Mouse (Mus musculus): Measurements from ENCODE around the gene Tufm. TPM values are rescaled to one million over a fixed set of nuclear protein-coding genes. Genes with fewer than 3 reads are reported as not detected.

The Tufm gene
- 10 to 100 TPM; 77.6 to 99.8 (median 84.1) TPM for total RNA-seq (2022)

DNA sequence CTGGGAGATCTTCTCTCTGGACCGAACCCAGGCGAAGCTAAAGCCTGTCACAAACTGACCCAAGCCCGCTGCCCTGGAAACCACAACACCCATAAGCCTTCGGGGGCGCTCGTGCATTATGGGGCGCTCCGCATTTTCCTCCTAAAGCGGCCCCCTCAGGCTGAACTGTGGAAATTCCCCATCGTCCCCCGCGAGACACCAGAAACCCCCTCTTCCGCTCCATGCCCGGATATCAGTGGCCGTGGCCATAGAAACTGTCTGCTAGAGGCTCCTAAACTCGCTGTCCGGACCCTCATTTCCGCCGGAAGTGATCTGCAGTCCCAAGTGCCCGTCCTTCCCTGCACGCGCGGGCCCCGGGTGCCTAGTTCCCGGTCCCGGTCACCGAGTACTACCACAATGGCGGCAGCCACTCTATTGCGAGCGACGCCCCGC is at the start of gene Tufm:
TSS of gene Tufm (plus strand) at position 310 of the 432 bp plus-strand sequence.
- DNase-seq (ENCODE audit: low spot score in 2 of 2): peak; percentile 83 to 98

DNA sequence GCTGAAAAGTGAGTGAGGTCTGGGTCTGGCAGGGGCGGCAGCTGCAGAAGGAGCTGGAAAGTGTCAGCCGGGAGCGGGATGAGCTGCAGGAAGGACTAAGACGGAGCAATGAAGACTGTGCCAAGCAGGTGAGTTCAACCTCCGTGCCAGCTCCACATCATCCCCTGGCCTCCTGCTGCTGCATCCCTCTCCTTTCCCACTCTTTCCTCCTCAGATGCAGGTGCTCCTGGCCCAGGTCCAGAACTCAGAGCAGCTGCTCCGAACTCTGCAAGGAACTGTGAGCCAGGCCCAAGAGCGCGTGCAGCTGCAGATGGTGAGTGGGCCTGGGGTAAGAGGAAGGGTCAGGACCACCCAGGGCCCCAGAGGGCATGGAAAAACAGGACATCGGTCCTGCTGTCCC is 47.0 kb upstream of the Tufm start:
- DNase-seq (ENCODE audit: low spot score in 2 of 2): no peak

DNA sequence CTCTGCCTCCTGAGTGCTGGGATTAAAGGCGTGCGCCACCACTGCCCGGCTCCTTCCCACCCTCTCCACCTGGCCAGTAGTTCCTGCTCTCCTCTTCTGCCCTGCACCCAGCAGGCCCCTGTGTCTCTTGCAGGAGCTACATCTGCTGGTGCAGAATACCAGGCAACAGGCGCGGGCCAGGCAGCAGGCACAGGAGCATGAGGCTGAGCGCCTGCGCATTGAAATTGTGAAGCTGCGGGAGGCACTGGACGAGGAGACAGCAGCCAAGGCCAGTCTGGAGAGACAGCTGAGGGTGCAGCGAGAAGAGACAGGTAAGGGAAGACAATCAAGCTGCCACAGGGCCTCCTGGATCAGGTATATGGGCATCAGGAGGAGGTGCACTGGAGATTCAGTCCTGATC is 43.2 kb upstream of the Tufm start:
- DNase-seq (ENCODE audit: low spot score in 2 of 2): no peak

DNA sequence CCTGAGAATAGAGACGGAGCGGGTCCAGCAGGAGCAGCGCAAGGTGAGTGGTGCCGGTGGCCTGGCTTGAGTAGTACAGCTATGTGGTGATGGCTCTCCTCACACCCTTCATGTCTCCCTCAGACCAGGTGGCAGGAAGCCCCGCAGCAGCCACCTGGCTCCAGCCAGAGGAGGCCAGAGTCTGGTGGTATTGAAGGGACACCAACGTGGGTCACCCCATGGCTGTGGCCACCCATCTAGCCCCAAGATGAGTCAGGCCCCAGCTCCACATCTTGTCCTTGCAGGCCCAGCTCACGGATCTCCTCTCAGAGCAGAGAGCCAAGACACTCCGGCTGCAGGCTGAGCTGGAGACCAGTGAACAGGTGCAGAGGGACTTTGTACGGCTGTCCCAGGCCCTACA is 42.6 kb upstream of the Tufm start:
- DNase-seq (ENCODE audit: low spot score in 2 of 2): no peak

DNA sequence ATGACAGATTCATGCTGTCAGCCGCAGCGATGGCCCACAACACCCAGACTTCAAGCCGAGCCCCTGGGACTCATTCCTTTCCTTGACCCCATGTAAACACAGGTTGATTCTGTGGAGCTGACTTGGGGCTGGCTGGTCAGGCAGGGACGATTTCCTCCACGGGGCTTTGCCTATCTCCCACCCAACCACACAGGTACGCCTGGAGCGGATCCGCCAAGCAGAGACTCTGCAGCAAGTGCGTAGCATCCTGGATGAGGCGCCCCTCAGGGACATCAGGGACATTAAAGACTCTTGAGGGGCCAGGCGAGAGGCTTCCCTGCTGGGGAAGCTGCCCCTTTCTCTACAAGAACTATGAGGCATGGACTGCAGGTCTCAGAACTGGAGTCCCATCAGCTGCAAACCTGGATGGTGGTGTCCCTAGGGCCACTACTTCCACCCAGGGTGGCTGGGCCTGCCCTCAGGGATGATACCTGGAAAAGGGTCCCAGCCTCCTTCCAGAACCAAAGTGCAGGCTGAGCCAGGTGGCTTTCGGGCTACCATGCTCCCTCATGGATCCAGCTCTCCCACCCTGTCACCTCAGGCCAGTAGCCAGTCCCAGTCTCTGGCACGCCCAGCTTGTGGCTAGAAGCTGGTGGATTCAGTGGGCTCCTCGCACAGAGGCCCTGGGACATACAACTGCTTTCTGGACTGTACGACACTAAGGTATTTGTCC is 41.9 kb upstream of the Tufm start:
- DNase-seq (ENCODE audit: low spot score in 2 of 2): no peak

DNA sequence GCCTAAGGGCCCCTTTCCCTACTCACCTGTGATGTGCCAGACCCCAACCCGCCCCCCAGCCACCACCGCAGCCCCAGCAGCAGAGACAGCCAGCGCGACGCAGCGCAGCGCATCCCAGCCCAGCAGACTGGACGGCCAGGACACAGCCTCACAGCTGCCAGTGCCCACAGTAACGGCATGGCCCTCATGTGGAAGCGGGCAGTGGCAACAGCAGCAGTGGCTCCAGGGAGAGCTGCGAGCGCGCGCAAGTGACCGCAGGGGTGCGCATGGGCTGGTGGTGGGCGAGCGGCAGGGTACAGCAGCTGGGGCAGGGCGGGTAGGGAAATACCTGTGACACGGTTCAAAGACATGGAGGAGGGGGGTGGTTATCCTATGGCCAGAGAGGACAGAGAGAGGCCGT is 40.9 kb upstream of the Tufm start:
- no peak for DNase-seq (ENCODE audit: low spot score in 2 of 2)

DNA sequence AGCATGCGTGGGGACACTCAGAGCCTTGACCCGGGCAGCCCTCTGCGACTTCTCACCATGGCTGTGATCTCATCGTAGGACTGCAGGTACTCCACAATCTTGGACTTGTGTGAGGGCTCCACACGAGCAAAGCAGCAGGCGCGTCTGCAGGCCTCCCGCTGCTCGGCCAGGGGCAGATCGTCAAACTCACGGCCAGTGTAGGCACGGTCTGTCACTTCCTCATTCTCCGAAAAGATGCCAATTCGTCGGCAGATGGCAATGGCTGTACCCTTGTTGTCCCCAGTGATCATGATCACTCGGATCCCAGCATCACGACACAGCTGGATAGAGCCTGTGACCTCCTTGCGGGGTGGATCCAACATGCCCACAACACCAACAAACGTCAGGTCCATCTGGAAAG is 38.7 kb upstream of the Tufm start:
- no peak for DNase-seq (ENCODE audit: low spot score in 2 of 2)

DNA sequence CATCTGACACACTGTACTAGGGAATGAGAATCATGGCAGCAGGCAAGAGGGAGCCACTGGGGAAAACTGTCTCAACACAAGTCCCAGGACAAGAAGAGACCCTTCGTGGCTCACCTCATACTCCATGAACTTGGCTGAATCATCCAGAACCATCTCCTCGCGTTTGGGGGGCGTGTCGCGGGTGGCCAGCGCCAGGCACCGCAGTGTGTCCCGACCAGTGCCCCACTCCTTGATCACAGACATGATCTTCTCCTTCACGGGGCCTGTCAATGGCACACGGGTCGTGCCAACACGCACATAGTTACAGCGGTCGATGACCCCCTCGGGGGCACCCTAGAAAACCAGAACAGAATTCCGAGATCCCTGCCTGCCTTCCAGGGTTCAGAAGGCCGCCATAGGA is 37.2 kb upstream of the Tufm start:
- no peak for DNase-seq (ENCODE audit: low spot score in 2 of 2)

DNA sequence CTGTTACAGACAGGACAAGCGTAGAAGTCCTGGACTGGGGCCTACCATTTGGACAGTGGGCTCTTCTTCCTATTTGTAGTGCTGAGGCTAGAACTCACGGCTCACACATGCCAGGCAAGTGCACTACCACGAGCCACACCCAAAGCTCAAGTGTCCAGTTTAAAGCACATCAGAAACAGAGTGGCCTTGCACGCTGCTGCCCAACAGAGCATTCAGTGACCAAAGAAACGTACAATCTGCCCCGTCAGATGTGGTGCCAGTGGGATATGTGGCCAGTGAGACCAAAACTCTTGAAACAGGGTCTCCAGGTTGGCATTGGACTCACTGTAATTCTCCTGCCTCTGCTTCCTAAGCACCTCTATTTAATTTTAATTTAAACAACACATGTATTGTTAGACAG is 36.5 kb upstream of the Tufm start:
- DNase-seq (ENCODE audit: low spot score in 2 of 2): no peak

DNA sequence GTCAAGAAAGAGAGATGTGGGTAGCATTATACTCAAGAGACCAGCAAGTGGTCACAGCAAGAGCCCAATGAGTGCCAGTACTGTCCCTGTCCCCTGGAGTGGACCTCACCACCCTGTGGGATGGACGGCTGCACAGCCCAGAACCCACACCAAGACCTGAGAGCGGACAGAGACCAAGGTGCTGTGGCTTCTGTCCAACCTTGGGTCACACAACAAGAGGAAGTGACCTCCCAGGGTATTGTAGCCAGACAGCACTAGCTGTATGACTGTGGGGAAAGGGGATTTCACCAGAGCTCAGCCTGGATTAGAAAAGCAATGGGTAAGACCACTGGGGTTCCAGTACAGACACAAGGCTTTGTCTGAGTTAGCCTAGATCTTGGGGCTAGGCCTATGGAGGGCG is 34.9 kb upstream of the Tufm start:
- no peak for DNase-seq (ENCODE audit: low spot score in 2 of 2)

DNA sequence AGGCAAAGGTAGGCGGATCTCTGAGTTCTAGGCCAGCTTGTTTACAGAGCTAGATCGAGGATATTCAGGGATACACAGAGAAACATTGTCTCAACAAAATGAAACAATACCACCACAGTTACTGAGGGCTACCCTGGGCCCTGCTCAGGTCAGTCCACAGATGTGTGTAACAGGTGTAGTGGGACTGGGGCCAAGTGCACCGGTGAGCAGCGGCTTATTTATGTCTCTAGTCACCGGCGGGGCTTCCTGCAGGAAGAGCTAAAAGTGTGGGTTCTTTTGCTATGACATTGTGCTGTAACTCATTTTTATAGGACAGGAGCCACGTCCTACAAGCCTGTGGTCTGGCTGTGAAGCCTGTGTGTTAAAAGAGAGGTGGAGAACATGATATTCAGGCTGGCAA is 33.3 kb upstream of the Tufm start:
- no peak for DNase-seq (ENCODE audit: low spot score in 2 of 2)

DNA sequence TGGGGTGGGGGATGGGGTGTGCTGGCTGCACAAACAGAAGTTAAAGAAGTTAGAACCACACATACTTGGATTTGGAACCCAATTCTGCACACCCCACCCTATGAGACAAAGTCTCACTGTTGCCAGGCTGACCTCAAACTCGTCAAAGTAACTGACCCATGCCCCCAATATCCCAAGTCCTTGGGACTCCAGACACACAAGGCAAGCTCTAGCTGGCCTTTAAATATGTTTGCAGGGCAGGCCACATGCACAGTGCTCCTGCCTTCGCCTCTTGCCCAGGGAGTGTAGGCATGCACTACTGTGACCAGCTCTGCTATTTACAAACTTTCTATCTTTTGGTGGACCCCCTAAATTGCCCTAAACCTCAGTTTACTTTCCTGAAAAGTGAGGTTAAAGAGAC is 31.9 kb upstream of the Tufm start:
- no peak for DNase-seq (ENCODE audit: low spot score in 2 of 2)

DNA sequence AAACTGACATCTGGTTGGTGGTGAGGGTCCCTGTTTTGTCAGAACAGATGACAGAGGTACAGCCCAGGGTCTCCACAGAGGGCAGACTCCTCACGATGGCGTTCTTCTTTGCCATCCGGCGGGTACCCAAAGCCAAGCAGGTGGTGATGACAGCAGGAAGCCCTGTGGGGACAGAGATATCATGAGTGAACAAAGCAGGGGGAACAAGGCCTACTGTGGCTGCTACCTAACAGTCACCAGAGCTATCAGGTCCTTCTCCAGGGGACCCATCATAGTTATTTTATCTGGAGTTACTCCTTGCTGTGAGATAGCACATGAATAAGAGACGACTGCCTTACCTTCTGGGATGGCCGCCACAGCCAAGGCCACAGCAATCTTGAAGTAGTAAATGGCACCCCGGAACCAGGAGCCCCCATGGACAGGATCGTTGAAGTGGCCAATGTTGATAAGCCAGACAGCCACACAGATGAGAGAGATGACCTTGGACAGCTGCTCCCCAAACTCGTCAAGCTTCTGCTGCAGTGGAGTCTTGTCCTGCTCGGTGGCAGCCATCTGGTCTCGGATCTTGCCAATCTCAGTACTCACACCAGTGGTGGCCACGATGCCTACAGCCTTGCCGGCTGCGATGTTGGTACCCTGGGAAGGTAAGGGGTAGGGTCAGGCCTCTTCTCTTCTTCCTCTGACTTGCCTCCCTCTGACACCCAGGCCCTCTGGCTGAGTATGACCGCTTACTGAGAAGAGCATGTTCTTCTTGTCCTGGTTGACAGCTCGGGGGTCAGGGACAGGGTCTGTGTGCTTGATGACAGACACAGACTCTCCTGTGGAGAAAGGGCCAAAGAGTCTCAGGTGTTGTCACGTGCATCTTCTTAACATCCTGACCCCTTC is 30.5 kb upstream of the Tufm start:
- no peak for DNase-seq (ENCODE audit: low spot score in 2 of 2)

DNA sequence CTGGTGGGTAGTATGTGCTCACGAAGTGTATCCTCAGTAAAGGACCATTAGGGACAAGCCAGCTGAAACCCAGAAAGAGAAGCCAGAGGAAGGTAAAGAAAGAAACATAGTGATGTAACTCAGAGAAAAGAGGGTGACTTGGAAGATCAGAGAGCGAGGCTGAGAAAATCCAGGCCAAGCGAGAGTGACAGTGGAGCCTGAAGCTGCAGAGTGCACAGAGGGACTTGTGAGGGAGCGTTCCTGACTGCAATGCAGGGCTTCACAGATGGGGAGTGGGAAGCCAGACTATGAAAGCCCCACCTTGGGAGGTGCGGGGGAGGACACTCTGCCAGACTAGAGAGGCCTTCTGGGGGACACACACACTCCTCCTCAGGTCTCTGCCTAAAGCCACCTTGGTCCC is 28.9 kb upstream of the Tufm start:
- no peak for DNase-seq (ENCODE audit: low spot score in 2 of 2)

DNA sequence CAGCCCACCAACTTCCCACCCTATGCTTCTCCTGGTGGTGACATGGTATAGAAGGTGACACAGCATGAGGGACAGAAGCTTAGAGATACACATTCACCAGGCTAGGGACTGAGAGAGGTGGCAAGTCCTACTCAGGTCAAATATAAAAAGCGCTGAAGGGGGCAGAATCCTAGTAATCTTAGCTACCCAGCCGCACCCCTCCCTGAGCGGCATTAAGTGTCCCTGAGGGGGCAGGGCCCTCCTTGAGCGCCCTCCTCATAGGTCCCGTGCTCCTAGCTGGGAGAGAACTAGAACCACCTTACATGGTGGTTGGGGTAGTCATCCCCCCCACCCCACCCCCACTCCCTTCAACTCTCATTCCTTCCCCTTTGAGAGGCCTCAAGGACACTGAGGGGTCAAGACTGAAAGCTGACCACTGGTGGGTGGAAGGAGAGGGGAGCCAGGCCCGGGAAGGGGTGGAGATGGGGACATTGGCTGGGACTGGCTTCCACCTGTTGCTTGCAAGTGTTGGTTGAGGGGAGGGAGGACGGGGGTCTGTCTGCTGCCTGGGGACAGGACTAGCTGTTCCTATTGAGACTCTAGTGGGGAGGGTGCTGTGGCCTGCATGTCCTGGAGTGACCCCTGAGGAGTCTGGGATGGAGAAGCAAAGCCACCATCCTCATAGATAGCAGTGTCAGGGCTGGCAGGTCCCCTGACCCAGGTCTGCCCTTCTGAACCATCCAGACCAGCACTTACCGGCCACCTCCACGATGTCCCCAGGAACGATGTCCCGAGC is 28.1 kb upstream of the Tufm start:
- no peak for DNase-seq (ENCODE audit: low spot score in 2 of 2)

DNA sequence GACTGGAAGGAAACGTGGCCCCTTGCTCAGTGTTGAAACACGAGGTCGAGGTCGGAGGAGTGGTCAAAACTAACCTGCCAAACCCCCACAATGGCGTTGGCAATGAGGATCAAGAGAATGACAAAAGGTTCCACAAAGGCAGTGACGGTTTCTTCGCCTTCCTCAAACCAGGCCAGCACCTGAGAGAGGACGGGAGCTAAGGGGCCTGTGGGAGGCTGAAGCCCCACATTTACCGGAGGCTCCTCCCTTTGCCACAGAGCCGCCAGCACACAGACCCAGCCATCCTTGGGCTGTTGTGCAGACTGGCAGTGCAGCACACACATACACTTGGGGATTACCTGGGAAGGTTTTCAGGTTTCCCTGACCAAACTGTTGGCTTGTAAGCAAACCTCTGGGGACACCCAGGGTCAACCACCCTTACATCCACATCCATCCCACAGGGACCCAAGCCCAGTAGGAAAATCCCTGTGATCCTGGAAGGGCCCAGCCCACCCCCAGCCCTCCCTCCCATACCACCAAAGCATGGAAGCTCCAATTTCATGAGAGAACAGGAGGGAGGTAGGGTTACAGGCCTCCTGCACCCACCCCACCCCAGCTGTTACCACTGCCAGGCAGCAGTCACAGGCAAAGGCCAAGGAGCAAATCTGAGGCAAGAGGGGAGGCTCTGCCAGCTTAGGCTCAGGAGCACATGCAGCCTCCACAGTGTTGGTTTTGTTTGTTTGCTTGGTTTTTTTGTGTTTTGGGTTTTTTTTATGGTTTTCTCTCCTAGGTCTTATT is 26.4 kb upstream of the Tufm start:
- DNase-seq (ENCODE audit: low spot score in 2 of 2): no peak

DNA sequence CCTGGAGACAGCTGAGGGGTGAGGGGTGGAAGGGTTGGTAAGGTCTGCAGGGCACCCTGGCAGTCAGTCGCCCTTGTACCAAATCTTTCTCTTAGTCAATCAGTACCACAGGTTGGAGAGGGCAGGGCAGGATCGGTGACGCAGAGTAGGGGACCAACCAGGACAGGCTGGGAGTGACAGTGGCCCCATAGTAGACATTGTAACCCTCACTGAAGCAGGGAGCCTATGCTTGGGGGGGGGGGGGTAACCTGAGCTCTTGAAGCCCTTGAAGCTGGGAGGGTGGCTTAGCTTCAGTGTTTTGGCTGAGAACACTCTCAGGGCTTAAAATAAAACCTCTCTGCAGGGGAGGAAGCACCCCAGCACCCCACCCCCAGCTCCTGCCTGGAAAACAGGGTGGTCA is 25.5 kb upstream of the Tufm start:
- no peak for DNase-seq (ENCODE audit: low spot score in 2 of 2)

DNA sequence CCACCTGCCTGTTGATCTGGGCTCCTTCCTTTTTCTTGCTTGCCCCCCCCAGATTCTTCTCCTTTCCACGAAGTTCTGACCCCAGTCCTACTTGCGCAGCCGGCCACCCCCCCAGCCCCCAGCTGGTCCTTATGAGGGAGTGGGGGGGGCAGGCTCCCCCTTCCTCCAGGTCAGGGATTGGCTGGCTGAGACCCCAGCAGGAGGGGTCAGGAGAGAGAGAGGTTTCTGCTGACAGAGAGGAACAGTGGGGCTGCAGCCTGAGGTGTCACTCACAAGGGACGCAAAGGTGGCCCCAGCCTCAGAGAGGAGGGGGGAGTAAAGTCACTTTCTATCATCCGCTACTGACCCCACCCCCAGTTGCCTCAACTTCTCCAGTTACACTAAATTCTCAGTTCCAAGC is 24.2 kb upstream of the Tufm start, which contains the start of gene Atp2a1:
TSS of gene Atp2a1 (minus strand) at position 105 of the 400 bp plus-strand sequence.
- no peak for DNase-seq (ENCODE audit: low spot score in 2 of 2)

DNA sequence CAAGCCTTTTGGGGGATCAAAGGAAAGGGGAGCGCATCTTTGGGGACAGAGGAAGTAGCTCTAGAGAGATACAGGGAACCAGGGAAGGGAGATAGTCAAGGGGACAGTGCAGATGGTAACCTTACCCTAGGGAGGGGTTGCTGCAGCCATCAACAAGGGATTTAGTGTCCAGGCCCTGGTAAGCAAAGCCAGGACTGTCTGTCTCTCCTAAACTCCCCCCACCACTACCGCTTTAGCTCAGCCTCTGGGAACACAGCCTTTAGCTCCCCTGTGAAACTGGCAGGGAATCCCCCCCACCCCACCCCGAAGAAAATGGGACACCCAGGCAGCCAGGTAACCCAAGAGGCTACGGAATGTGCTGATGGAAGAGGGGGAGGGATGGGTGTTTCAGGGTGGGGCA is 23.6 kb upstream of the Tufm start:
- DNase-seq (ENCODE audit: low spot score in 2 of 2): no peak

DNA sequence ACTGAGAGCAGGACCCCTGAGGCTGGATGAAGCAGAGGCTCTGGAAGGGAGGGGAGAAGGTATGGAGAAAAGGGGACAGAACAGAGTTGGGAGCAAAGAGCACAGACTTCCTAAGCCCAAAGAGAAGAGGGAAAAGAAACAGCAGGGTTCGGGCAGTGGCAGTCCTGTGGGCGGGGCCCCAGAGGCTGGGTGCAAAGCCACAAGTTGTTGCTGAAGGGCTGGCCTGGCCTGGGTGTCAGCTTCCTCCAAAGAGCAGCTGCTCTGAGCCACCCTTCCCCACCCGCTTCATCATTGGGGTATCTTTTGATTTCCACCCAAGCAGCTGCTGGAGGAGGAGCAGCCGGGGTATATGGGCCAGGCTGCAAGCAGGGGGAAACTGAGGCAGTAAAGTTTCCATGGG is 23.0 kb upstream of the Tufm start:
- no peak for DNase-seq (ENCODE audit: low spot score in 2 of 2)

DNA sequence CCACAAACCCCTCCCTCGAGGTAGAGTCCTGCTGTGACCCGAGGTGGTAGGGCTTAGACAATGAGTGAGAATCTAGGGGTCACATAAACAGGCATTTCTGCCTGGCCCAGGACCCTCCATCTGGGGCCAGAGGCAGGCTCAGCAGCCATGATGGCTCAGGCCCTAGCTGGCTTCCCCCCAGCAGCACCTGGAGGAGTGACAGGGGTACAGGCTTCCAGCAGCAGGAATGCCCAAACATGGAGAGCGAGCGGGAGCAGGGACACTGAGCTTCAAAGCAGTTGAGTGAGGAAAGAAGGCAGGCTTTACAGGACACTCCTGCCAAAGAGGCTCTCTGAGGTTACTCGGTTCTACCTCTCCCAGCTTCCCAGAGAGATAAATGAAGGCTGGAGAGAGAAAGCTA is 22.3 kb upstream of the Tufm start:
- DNase-seq (ENCODE audit: low spot score in 2 of 2): no peak

Measured in left cerebral cortex, adult 8-10 months (tissue).